Mouse (Mus musculus) limb, embryonic 15.5 days (tissue): ENCODE data around the gene Slc28a1. TPM values are rescaled to one million over a fixed set of nuclear protein-coding genes. Genes with fewer than 3 reads are reported as not detected.
"Not testable (repeated sequence)": the region's sequence is repeated elsewhere in the genome, so short reads cannot be mapped to it uniquely, and the experiment has no call there.

ENCODE experiments used
- ATAC-seq: fragments of 200-750 bp; cut with Nextera tagmentation; 2 replicates; pipeline ENCODE4 v1.8.0; 2017; ENCODE audit warnings: low read depth, moderate TSS enrichment; ENCODE audit not compliant: insufficient number of reproducible peaks, low FRiP score, low TSS enrichment
- H3K27ac ChIP-seq: fragments of 300-500 bp; sonication (generic); 2 replicates; pipeline ENCODE4 v1.5.1; 2015; ENCODE audit warnings: moderate library complexity, mild to moderate bottlenecking, inconsistent platforms
- H3K27me3 ChIP-seq: fragments of 300-500 bp; sonication (generic); 2 replicates; pipeline ENCODE4 v1.6.1; 2015; ENCODE audit warnings: inconsistent platforms
- H3K36me3 ChIP-seq: fragments of 300-500 bp; sonication (generic); 2 replicates; pipeline ENCODE4 v1.6.1; 2015; ENCODE audit warnings: inconsistent platforms
- H3K4me1 ChIP-seq: fragments of 300-500 bp; sonication (generic); 2 replicates; pipeline ENCODE4 v1.6.1; 2015; ENCODE audit warnings: inconsistent platforms
- H3K4me2 ChIP-seq: fragments of 300-500 bp; sonication (generic); 2 replicates; pipeline ENCODE4 v1.6.1; 2015; ENCODE audit warnings: mild to moderate bottlenecking, inconsistent platforms
- H3K4me3 ChIP-seq: fragments of 300-500 bp; sonication (generic); 2 replicates; pipeline ENCODE4 v1.5.1; 2015; ENCODE audit warnings: mild to moderate bottlenecking, inconsistent platforms
- H3K9ac ChIP-seq: fragments of 300-500 bp; sonication (generic); 2 replicates; pipeline ENCODE4 v1.6.1; 2015; ENCODE audit warnings: inconsistent platforms
- H3K9me3 ChIP-seq: fragments of 300-500 bp; sonication (generic); 2 replicates; pipeline ENCODE4 v1.6.1; 2016; ENCODE audit warnings: inconsistent platforms
- WGBS: fragments of 180-500 bp; shearing (Covaris S2); methylation state at CpG from one replicate; pipeline ENCODE4 v1.1.7; 2015; 5-methylcytosine and 5-hydroxymethylcytosine counted together
- polyA plus RNA-seq: library from polyadenylated mRNA; unstranded; fragments of >200 nt; fragmentation: Nextera tagmentation; extraction: Ambion mirVana; gene quantifications from 2 replicates; pipeline ENCODE4 v1.2.1, GENCODE M21; 2015

The Slc28a1 gene
- polyA plus RNA-seq, 1 experiment from 2014 or later = 0.06 TPM

GRCm38 (mm10) chr7:81149759-81150158, 35.2 kb downstream of the Slc28a1 start:
- no peaks in the 10 kb centered on the region for H3K9me3 ChIP-seq
- H3K27me3 ChIP-seq = no peaks in the 10 kb centered on the region
- H3K36me3 ChIP-seq = no peaks in the 10 kb centered on the region
- no peaks in the 10 kb centered on the region for H3K4me1 ChIP-seq
- 89% methylated on average over 11 of the region's 11 CpGs for WGBS
- ATAC-seq = no peak
- H3K9ac ChIP-seq = no peak overlapping the region
- no peak overlapping the region for H3K27ac ChIP-seq
- no peak overlapping the region for H3K4me3 ChIP-seq
- H3K4me2 ChIP-seq = no peak overlapping the region

GRCm38 (mm10) chr7:81151216-81151615, 36.6 kb downstream of the Slc28a1 start:
- 96% methylated on average over 8 of the region's 8 CpGs for WGBS

GRCm38 (mm10) chr7:81152306-81152705, 37.7 kb downstream of the Slc28a1 start:
- Histone ChIP-seq H3K4me1 (no peaks in the 10 kb centered on the region; the same call in 1 of the 2 replicates), H3K9me3 (no peaks in the 10 kb centered on the region), H3K27me3 (no peaks in the 10 kb centered on the region), H3K36me3 (no peaks in the 10 kb centered on the region), H3K9ac (no peak overlapping the region), H3K27ac (no peak overlapping the region), H3K4me3 (no peak overlapping the region), H3K4me2 (no peak overlapping the region)
- 0 out of 2 replicates have a peak, but pooled peaks have one; percentile 10 for ATAC-seq
- WGBS = 93% methylated on average over 10 of the region's 10 CpGs

More at GRCm38 (mm10) chr7:81151216-81151615, 36.6 kb downstream of the Slc28a1 start:
- Histone ChIP-seq H3K4me1 (no peaks in the 10 kb centered on the region; the same call in 1 of the 2 replicates), H3K4me2 (no peak overlapping the region), H3K4me3 (no peak overlapping the region), H3K9ac (no peak overlapping the region), H3K36me3 (no peaks in the 10 kb centered on the region), H3K27ac (no peak overlapping the region), H3K9me3 (no peaks in the 10 kb centered on the region), H3K27me3 (no peaks in the 10 kb centered on the region)
- ATAC-seq = no peak

GRCm38 (mm10) chr7:81152826-81153225, 38.2 kb downstream of the Slc28a1 start:
- Histone ChIP-seq H3K27ac (no peak overlapping the region), H3K4me3 (no peak overlapping the region), H3K4me1 (no peaks in the 10 kb centered on the region; the same call in 1 of the 2 replicates), H3K9me3 (no peaks in the 10 kb centered on the region), H3K9ac (no peak overlapping the region), H3K27me3 (no peaks in the 10 kb centered on the region), H3K4me2 (no peak overlapping the region), H3K36me3 (no peaks in the 10 kb centered on the region)
- ATAC-seq = no peak
- 79% methylated on average over 7 of the region's 7 CpGs for WGBS

GRCm38 (mm10) chr7:81153327-81153726, 38.7 kb downstream of the Slc28a1 start:
- no peak for ATAC-seq
- Histone ChIP-seq H3K36me3 (no peaks in the 10 kb centered on the region), H3K9me3 (no peaks in the 10 kb centered on the region), H3K27me3 (no peaks in the 10 kb centered on the region), H3K4me1 (no peaks in the 10 kb centered on the region; the same call in 1 of the 2 replicates), H3K27ac (no peak overlapping the region), H3K4me2 (no peak overlapping the region), H3K4me3 (no peak overlapping the region), H3K9ac (no peak overlapping the region)
- WGBS = 87% methylated on average over 6 of the region's 6 CpGs

GRCm38 (mm10) chr7:81154244-81154643, 39.6 kb downstream of the Slc28a1 start:
- H3K4me2 ChIP-seq, ATAC-seq, H3K4me1 ChIP-seq, H3K27ac ChIP-seq, H3K4me3 ChIP-seq, H3K9ac ChIP-seq, H3K27me3 ChIP-seq, H3K9me3 ChIP-seq, H3K36me3 ChIP-seq: not testable (repeated sequence)

- 0% methylated on average over 3 of the region's 3 CpGs for WGBS
- Histone ChIP-seq H3K36me3 (no peaks in the 10 kb centered on the region), H3K4me3 (no peak overlapping the region), H3K27me3 (no peaks in the 10 kb centered on the region), H3K27ac (no peak overlapping the region), H3K4me2 (no peak overlapping the region), H3K9me3 (no peaks in the 10 kb centered on the region), H3K9ac (no peak overlapping the region), H3K4me1 (no peaks in the 10 kb centered on the region; the same call in 1 of the 2 replicates)
- no peak for ATAC-seq
These were observed 40.4 kb downstream of the Slc28a1 start for GRCm38 (mm10) chr7:81154960-81155359.

- no peaks in the 10 kb centered on the region for H3K36me3 ChIP-seq
- no peak for ATAC-seq
- H3K9ac ChIP-seq = no peak overlapping the region
- no peak overlapping the region for H3K4me2 ChIP-seq
- no peaks in the 10 kb centered on the region for H3K9me3 ChIP-seq
- no peak overlapping the region for H3K4me3 ChIP-seq
- no peaks in the 10 kb centered on the region; the same call in 1 of the 2 replicates for H3K4me1 ChIP-seq
- WGBS = 35% methylated on average over 7 of the region's 7 CpGs
- H3K27me3 ChIP-seq = no peaks in the 10 kb centered on the region
- H3K27ac ChIP-seq = no peak overlapping the region
These were observed 44.3 kb downstream of the Slc28a1 start for GRCm38 (mm10) chr7:81158933-81159332.

GRCm38 (mm10) chr7:81161666-81162065, 47.1 kb downstream of the Slc28a1 start:
- H3K27ac ChIP-seq = no peak overlapping the region
- no peak overlapping the region for H3K4me2 ChIP-seq
- 68% methylated on average over 9 of the region's 9 CpGs for WGBS
- ATAC-seq = no peak
- no peak overlapping the region for H3K9ac ChIP-seq
- H3K4me1 ChIP-seq = no peaks in the 10 kb centered on the region
- no peak overlapping the region for H3K4me3 ChIP-seq
- no peaks in the 10 kb centered on the region for H3K9me3 ChIP-seq
- no peaks in the 10 kb centered on the region for H3K27me3 ChIP-seq
- no peaks in the 10 kb centered on the region for H3K36me3 ChIP-seq

GRCm38 (mm10) chr7:81162345-81162744, 47.7 kb downstream of the Slc28a1 start:
- ATAC-seq = no peak
- Histone ChIP-seq H3K27me3 (no peaks in the 10 kb centered on the region), H3K36me3 (no peaks in the 10 kb centered on the region), H3K27ac (no peak overlapping the region), H3K4me2 (no peak overlapping the region), H3K9ac (no peak overlapping the region), H3K4me3 (no peak overlapping the region), H3K4me1 (no peaks in the 10 kb centered on the region), H3K9me3 (no peaks in the 10 kb centered on the region)
- WGBS = 47% methylated on average over 4 of the region's 4 CpGs

GRCm38 (mm10) chr7:81164411-81164810, 49.8 kb downstream of the Slc28a1 start:
- Histone ChIP-seq H3K4me2 (no peak overlapping the region), H3K9ac (no peak overlapping the region), H3K27me3 (no peaks in the 10 kb centered on the region), H3K4me1 (no peaks in the 10 kb centered on the region), H3K4me3 (no peak overlapping the region), H3K9me3 (no peaks in the 10 kb centered on the region), H3K36me3 (no peaks in the 10 kb centered on the region), H3K27ac (no peak overlapping the region)
- no peak for ATAC-seq
- WGBS = 65% methylated on average over 7 of the region's 7 CpGs

GRCm38 (mm10) chr7:81167124-81167523, 52.5 kb downstream of the Slc28a1 start:
- WGBS = 33% methylated on average over 3 of the region's 3 CpGs
- Histone ChIP-seq H3K9me3 (no peaks in the 10 kb centered on the region), H3K27ac (no peak overlapping the region), H3K9ac (no peak overlapping the region), H3K27me3 (no peaks in the 10 kb centered on the region), H3K4me2 (no peak overlapping the region), H3K36me3 (no peaks in the 10 kb centered on the region), H3K4me1 (no peaks in the 10 kb centered on the region), H3K4me3 (no peak overlapping the region)
- ATAC-seq = no peak

GRCm38 (mm10) chr7:81169351-81169750, 54.8 kb downstream of the Slc28a1 start:
- Histone ChIP-seq H3K27ac (no peak overlapping the region), H3K9ac (no peak overlapping the region), H3K4me1 (no peaks in the 10 kb centered on the region), H3K4me2 (no peak overlapping the region), H3K27me3 (no peaks in the 10 kb centered on the region), H3K36me3 (no peaks in the 10 kb centered on the region), H3K4me3 (no peak overlapping the region), H3K9me3 (0 out of 2 replicates have a peak, but pooled peaks cover 4% of the 10 kb centered on the region)
- WGBS = 62% methylated on average over 7 of the region's 7 CpGs
- no peak for ATAC-seq
